Mouse (Mus musculus) ES-E14 (cell line): ENCODE results near the gene Lrcol1.

Source experiments
- CHD2 ChIP-seq: IDR thresholded peaks from 2 replicates; pipeline ENCODE4 v1.6.1; 2014; ENCODE audit warnings: mild to moderate bottlenecking, low read depth, low read length, inconsistent platforms
- MAFK ChIP-seq: IDR thresholded peaks from 2 replicates; pipeline ENCODE4 v1.6.1; 2014; ENCODE audit warnings: mild to moderate bottlenecking, low read depth, low read length, inconsistent platforms; ENCODE audit not compliant: insufficient read depth
- ZC3H11A ChIP-seq: IDR thresholded peaks from 2 replicates; pipeline ENCODE4 v1.6.1; 2012; ENCODE audit warnings: low read depth, mild to moderate bottlenecking, inconsistent platforms, low read length, borderline replicate concordance
- ZNF384 ChIP-seq: IDR thresholded peaks from 2 replicates; pipeline ENCODE4 v1.6.1; 2012; ENCODE audit warnings: low read depth, low read length, inconsistent platforms

- no peak for TF ChIP-seq CHD2
- TF ChIP-seq ZNF384: no peak
- no peak for TF ChIP-seq MAFK
- no peak for TF ChIP-seq ZC3H11A
These were observed 42.1 kb downstream of the Lrcol1 start for GRCm38 (mm10) chr5:110386371-110387330.
